In the genomic region with DNA sequence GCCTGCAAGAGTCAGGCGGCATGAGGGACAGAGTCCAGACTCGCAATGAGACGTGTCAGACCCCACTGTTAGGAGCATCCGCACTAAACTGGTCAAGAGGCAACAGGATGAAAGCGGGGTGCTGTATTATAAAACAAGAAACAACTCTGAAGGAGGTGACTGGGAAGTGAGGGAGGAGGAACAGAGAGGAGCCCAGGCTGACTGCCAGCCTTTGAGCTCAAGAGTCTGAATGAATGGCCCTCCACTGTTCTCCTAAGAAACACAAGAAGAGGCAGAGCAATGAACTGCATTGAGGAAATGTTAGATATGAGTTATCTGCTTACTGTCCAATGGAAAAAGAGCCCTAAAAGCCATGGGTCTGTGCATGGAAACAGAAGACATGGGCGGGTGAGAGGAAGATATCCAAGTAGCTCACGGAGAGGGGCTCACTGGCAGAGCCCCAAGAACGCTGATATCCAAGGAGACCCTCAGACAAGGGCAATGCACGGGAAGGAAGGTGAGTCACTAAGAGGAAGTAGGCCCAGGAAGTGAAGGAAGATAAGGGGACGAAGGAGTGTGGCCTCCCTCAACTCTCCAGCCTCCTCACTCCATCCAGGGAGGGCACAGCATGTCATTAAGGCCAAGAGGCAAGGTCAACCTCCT, we compare ENCODE assay signal across 19 mouse cellular contexts. TPM values are rescaled to one million over a fixed set of nuclear protein-coding genes. Genes with fewer than 3 reads are reported as not detected.
DNase-seq lines count a peak whose midpoint lies in the region; ATAC-seq and TF ChIP-seq lines count a peak whose summit lies in the region.
"Had no signal": no experiment of that assay in that cellular context is flagged by ENCODE, and none has a peak within 500 bp of the region (broad histone marks: within the 10 kb centered on the region; RNA-seq: fewer than 3 reads in every experiment).

No protein-coding gene starts in this region.

- ATAC-seq in frontal cortex, adult (ENCODE audit: low TSS enrichment), result peak; percentile 35; the same call in 1 of the 2 replicates
- ATAC-seq: forebrain, embryonic 16.5 days; liver, embryonic 12.5 days; midbrain, embryonic 15.5 days had no signal

- TF ChIP-seq CTCF in layer of hippocampus, adult 2 months (conservative IDR thresholded peaks at IDR 0.05), result no peak

- no peak overlapping the region for H3K4me3 ChIP-seq in layer of hippocampus, adult 2 months
- H3K4me3 ChIP-seq: embryonic facial prominence, embryonic 12.5 days; hindbrain, embryonic 15.5 days; liver, embryonic 12.5 days; midbrain, embryonic 15.5 days; stomach, embryonic 15.5 days had no signal

- no peak for DNase-seq in frontal cortex, postnatal 14 days (ENCODE audit: low spot score in 2 of 2)
- DNase-seq in layer of hippocampus, adult 2 months (ENCODE audit: low spot score in 2 of 2), result no peak
- no peak for DNase-seq in layer of hippocampus, postnatal 25 days (ENCODE audit: extremely low spot score in 1 of 2, low spot score in 1 of 2)
- DNase-seq in MEL-GATA-1-ER (ENCODE audit: extremely low read depth, low read depth), result peak; percentile 18
- DNase-seq in lung, postnatal 25 days (ENCODE audit: low spot score), result peak; percentile 58
- DNase-seq in thymus, postnatal 4 days, result no peak
- no peak for DNase-seq in urinary bladder, postnatal 4 days (ENCODE audit: low spot score in 2 of 2)
- DNase-seq: adrenal gland, postnatal 10 days; cerebellum, adult 18-20 months; heart, adult 18-20 months; kidney, adult 18-20 months had no signal

- H3K27ac ChIP-seq in layer of hippocampus, adult 2 months, result peak overlapping the region; percentile 87
- H3K27ac ChIP-seq: embryonic facial prominence, embryonic 12.5 days; hindbrain, embryonic 15.5 days; liver, embryonic 12.5 days; macrophage; midbrain, embryonic 15.5 days; stomach, embryonic 15.5 days had no signal

RNA-seq across cellular contexts. Expression of a gene that starts 53.1 kb away (rescaled TPM):
- total RNA-seq in layer of hippocampus, adult 2 months (2021), result 10 to 100 TPM in 1 of 2 experiments, 1 to 10 TPM in 1; 9.9 to 10.3 TPM
- total RNA-seq in layer of hippocampus, postnatal 25 days (2021), result 10 to 100 TPM in 1 of 2 experiments, 1 to 10 TPM in 1; 6.6 to 11.6 TPM

Comparison
In these comparisons a context has a peak if more than half of its experiments do, and no peak if none do; other contexts are left out.
1. DNase-seq: peak in MEL-GATA-1-ER (single experiment) and lung, postnatal 25 days (single experiment); none in frontal cortex, postnatal 14 days (0 of 2), layer of hippocampus, adult 2 months (0 of 2), layer of hippocampus, postnatal 25 days (0 of 2), thymus, postnatal 4 days (single experiment) and urinary bladder, postnatal 4 days (0 of 2).